Mouse (Mus musculus) embryonic facial prominence, embryonic 14.5 days (tissue): ENCODE measurements around the gene Ntpcr. TPM values are rescaled to one million over a fixed set of nuclear protein-coding genes. Genes with fewer than 3 reads are reported as not detected.

Source experiments
- ATAC-seq: fragments of 200-750 bp; cut with Nextera tagmentation; 2 replicates; pipeline ENCODE4 v1.8.0; 2017; ENCODE audit warnings: low read depth, moderate number of reproducible peaks, moderate TSS enrichment
- DNase-seq: peaks from one replicate; pipeline ENCODE4 v3.0.0-alpha.2; 2015; ENCODE audit warnings: low spot score
- H3K27ac ChIP-seq: fragments of 300-500 bp; sonication (generic); replicated peaks from 2 replicates; pipeline ENCODE4 v1.5.1; 2014; ENCODE audit warnings: low read depth, mild to moderate bottlenecking, low read length, moderate library complexity
- H3K27me3 ChIP-seq: fragments of 300-500 bp; sonication (generic); replicated peaks from 2 replicates; pipeline ENCODE4 v1.6.1; 2014; ENCODE audit warnings: low read length; ENCODE audit not compliant: control insufficient read depth, insufficient read depth
- H3K36me3 ChIP-seq: fragments of 300-500 bp; sonication (generic); 2 replicates; pipeline ENCODE4 v1.6.1; 2014; ENCODE audit warnings: low read length, mixed read lengths; ENCODE audit not compliant: control insufficient read depth, insufficient read depth
- H3K4me1 ChIP-seq: fragments of 300-500 bp; sonication (generic); 2 replicates; pipeline ENCODE4 v1.6.1; 2014; ENCODE audit warnings: antibody characterized with exemption, low read length; ENCODE audit not compliant: control insufficient read depth, insufficient read depth
- H3K4me2 ChIP-seq: fragments of 300-500 bp; sonication (generic); 2 replicates; pipeline ENCODE4 v1.6.1; 2014; ENCODE audit warnings: low read depth, mild to moderate bottlenecking, low read length, moderate library complexity, mixed read lengths
- H3K4me3 ChIP-seq: fragments of 300-500 bp; sonication (generic); 2 replicates; pipeline ENCODE4 v1.5.1; 2014; ENCODE audit warnings: low read depth, mild to moderate bottlenecking, low read length
- H3K9ac ChIP-seq: fragments of 300-500 bp; sonication (generic); 2 replicates; pipeline ENCODE4 v1.6.1; 2014; ENCODE audit warnings: low read depth, mild to moderate bottlenecking, low read length, moderate library complexity, mixed read lengths
- H3K9me3 ChIP-seq: fragments of 300-500 bp; sonication (generic); 2 replicates; pipeline ENCODE4 v1.6.1; 2016; ENCODE audit warnings: low read length; ENCODE audit not compliant: control insufficient read depth
- WGBS: fragments of 180-500 bp; shearing (Covaris S2); extraction: QIAGEN DNeasy Blood & Tissue Kit; methylation state at CpG from one replicate; pipeline ENCODE4 v1.1.7; 2014; 5-methylcytosine and 5-hydroxymethylcytosine counted together
- polyA plus RNA-seq: library from polyadenylated mRNA; unstranded; fragments of >200 nt; fragmentation: Nextera tagmentation; extraction: Ambion mirVana; gene quantifications from 2 replicates; pipeline ENCODE4 v1.2.1, GENCODE M21; 2014

Gene Ntpcr
- polyA plus RNA-seq, 1 experiment from 2014 or later: 39.5 TPM

GRCm38 (mm10) chr8:125695951-125696350 is 33.8 kb upstream of the Ntpcr start:
- no peaks in the 10 kb centered on the region for H3K36me3 ChIP-seq

DNA sequence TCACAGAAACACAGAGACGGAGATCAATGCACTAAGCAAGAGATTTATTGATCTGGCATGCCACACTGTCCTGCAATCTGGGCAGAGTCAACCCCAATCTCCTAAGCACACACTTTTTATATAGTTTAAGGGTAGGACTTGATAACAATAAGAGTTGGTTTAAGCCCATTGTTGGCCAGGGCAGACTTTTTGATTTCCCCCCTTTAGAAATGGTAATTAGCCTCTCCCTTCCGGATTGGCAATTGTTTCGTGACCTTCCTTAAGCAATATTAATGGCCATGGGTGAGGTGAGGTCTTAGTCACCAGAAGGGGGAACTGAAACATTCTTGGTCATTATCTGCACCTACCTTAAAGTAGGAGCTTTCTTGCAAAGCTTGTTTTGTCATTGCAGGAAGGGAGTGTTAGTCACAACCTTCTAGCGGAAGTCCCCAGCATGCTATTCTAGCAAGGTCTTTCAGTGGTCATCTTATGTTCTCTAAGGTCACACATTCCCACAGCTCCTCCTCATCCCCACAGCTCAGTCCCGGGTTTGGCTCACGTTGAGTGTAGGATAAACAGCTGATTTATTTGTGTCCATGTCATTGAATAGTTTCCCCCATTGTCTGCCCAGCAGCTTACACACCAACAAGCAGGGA is 30.3 kb upstream of the Ntpcr start:
- H3K9me3 ChIP-seq: 0 out of 2 replicates have a peak, but pooled peaks cover 4% of the 10 kb centered on the region
- H3K9ac ChIP-seq: no peak overlapping the region
- no peaks in the 10 kb centered on the region for H3K27me3 ChIP-seq
- WGBS: 85% methylated on average over 6 of the region's 6 CpGs
- H3K27ac ChIP-seq: no peak overlapping the region
- H3K4me3 ChIP-seq: no peak overlapping the region
- H3K36me3 ChIP-seq: no peaks in the 10 kb centered on the region
- H3K4me2 ChIP-seq: no peak overlapping the region
- DNase-seq (no peak), ATAC-seq (no peak)
- no peaks in the 10 kb centered on the region for H3K4me1 ChIP-seq

More at GRCm38 (mm10) chr8:125695951-125696350, 33.8 kb upstream of the Ntpcr start:
- ATAC-seq (no peak), DNase-seq (no peak)
- no peak overlapping the region for H3K9ac ChIP-seq
- no peak overlapping the region for H3K27ac ChIP-seq
- WGBS: 73% methylated on average over 6 of the region's 6 CpGs
- H3K9me3 ChIP-seq: 0 out of 2 replicates have a peak, but pooled peaks cover 4% of the 10 kb centered on the region
- no peaks in the 10 kb centered on the region for H3K27me3 ChIP-seq
- no peak overlapping the region for H3K4me3 ChIP-seq
- H3K4me1 ChIP-seq: no peaks in the 10 kb centered on the region
- H3K4me2 ChIP-seq: no peak overlapping the region

DNA sequence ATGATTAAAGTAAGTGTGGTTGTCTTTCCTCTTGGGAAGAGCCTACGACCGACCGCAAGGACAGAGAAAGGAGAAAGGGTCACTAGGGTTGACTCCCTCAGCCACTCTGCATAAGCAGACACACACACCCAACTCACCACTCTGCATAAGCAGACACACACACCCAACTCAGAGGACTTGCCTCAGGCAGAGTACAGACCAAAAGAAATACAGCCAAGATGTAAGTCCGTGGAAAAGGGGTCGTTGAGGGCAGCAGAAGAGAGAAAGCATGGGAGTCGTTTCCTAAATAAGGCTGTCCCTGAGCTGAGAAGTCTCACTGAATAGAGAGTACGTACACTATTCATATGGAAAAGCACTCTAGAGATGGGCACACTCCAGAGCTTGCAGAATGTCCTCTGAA is 29.4 kb upstream of the Ntpcr start:
- Histone ChIP-seq H3K4me3 (no peak overlapping the region), H3K4me1 (no peaks in the 10 kb centered on the region), H3K9me3 (0 out of 2 replicates have a peak, but pooled peaks cover 4% of the 10 kb centered on the region), H3K27ac (no peak overlapping the region), H3K27me3 (no peaks in the 10 kb centered on the region), H3K9ac (no peak overlapping the region), H3K36me3 (no peaks in the 10 kb centered on the region), H3K4me2 (no peak overlapping the region)
- no peak for DNase-seq
- ATAC-seq: no peak
- 62% methylated on average over 7 of the region's 7 CpGs for WGBS

DNA sequence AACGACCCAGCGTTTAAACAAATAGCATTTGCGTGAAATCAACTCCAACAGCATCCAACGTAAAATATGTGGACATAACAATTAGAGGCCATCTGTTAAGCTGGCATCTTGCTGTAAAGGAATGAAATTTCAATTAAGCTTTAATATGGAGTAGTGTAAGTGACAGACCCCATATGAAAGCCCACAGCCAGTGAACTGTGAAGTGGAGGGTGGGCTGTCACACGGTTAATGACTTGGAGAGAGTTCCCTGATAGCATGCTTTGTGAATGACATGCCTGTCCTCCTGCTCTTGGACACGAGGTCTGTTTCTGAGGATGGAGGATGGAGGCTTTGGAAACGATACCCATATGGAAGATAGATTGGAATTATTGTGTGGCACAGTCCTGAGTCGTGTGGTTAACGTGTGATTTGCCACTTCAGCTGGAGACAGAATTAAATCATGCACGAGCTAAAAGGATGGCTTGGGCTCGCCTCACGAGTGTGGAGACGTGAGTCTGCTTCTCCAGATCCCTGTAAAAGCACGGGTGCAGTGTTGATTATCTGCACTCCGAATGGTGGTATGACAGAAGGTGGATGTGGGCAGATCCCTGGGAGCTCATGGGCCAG is 26.8 kb upstream of the Ntpcr start:
- Histone ChIP-seq H3K9ac (no peak overlapping the region), H3K4me3 (no peak overlapping the region), H3K36me3 (no peaks in the 10 kb centered on the region), H3K27ac (no peak overlapping the region), H3K27me3 (no peaks in the 10 kb centered on the region), H3K9me3 (0 out of 2 replicates have a peak, but pooled peaks cover 4% of the 10 kb centered on the region), H3K4me2 (no peak overlapping the region), H3K4me1 (no peaks in the 10 kb centered on the region)
- WGBS: 81% methylated on average over 15 of the region's 15 CpGs
- no peak for ATAC-seq
- no peak for DNase-seq

- H3K9ac ChIP-seq: no peak overlapping the region
- no peaks in the 10 kb centered on the region for H3K4me1 ChIP-seq
- H3K27ac ChIP-seq: no peak overlapping the region
- no peak overlapping the region for H3K4me3 ChIP-seq
- no peak overlapping the region for H3K4me2 ChIP-seq
- WGBS: 82% methylated on average over 6 of the region's 6 CpGs
- no peaks in the 10 kb centered on the region for H3K36me3 ChIP-seq
- ATAC-seq: no peak
- H3K9me3 ChIP-seq: no peaks in the 10 kb centered on the region
- H3K27me3 ChIP-seq: no peaks in the 10 kb centered on the region
- DNase-seq: no peak
Measured at GRCm38 (mm10) chr8:125704434-125704833, 25.3 kb upstream of the Ntpcr start.

DNA sequence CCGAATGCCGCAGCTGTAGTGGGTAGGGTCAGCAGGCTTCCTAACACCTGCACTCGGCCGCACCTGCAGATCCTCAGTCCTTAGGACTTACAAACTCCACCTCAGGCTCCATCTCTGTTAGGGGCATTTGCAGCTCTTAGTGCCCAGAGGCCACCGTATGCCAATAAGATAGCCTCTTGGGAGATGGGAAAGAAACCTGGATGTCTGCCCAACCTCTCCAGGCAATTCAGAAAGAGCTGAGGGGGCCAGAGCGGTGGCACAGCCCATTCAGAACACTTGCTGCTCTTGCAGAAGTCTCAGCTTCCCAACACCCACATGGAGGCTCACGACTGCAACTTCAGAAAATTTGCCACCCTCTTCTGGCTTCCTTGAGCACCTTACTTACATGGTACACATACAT is 23.9 kb upstream of the Ntpcr start:
- WGBS: 77% methylated on average over 7 of the region's 7 CpGs
- Histone ChIP-seq H3K27ac (no peak overlapping the region), H3K9me3 (no peaks in the 10 kb centered on the region), H3K9ac (no peak overlapping the region), H3K36me3 (no peaks in the 10 kb centered on the region), H3K4me3 (no peak overlapping the region), H3K4me1 (no peaks in the 10 kb centered on the region), H3K27me3 (no peaks in the 10 kb centered on the region), H3K4me2 (no peak overlapping the region)
- no peak for ATAC-seq
- DNase-seq: no peak

GRCm38 (mm10) chr8:125709171-125709570 is 20.6 kb upstream of the Ntpcr start:
- H3K9me3 ChIP-seq: no peaks in the 10 kb centered on the region
- H3K4me1 ChIP-seq: no peaks in the 10 kb centered on the region
- H3K36me3 ChIP-seq: no peaks in the 10 kb centered on the region
- no peak overlapping the region for H3K4me2 ChIP-seq
- DNase-seq (no peak), ATAC-seq (no peak)
- no peak overlapping the region for H3K27ac ChIP-seq
- no peak overlapping the region for H3K9ac ChIP-seq
- no peaks in the 10 kb centered on the region for H3K27me3 ChIP-seq
- WGBS: 87% methylated on average over 5 of the region's 5 CpGs
- no peak overlapping the region for H3K4me3 ChIP-seq

- ATAC-seq: no peak
- WGBS: 89% methylated on average over 5 of the region's 5 CpGs
- no peak for DNase-seq
- Histone ChIP-seq H3K9ac (no peak overlapping the region), H3K4me3 (no peak overlapping the region), H3K4me1 (no peaks in the 10 kb centered on the region), H3K9me3 (no peaks in the 10 kb centered on the region), H3K27me3 (no peaks in the 10 kb centered on the region), H3K27ac (no peak overlapping the region), H3K36me3 (no peaks in the 10 kb centered on the region), H3K4me2 (no peak overlapping the region)
Measured at GRCm38 (mm10) chr8:125711514-125711913, 18.2 kb upstream of the Ntpcr start.

- DNase-seq: no peak
- Histone ChIP-seq H3K9me3 (no peaks in the 10 kb centered on the region), H3K9ac (no peak overlapping the region), H3K36me3 (no peaks in the 10 kb centered on the region), H3K4me2 (no peak overlapping the region), H3K4me3 (no peak overlapping the region), H3K27me3 (no peaks in the 10 kb centered on the region), H3K27ac (no peak overlapping the region), H3K4me1 (no peaks in the 10 kb centered on the region)
- ATAC-seq: no peak
- WGBS: 34% methylated on average over 4 of the region's 4 CpGs
Measured at GRCm38 (mm10) chr8:125716211-125716610, 13.6 kb upstream of the Ntpcr start.
